Mouse (Mus musculus) left cerebral cortex, adult 2 months (tissue): ENCODE results near the gene Il10rb. TPM values are rescaled to one million over a fixed set of nuclear protein-coding genes. Genes with fewer than 3 reads are reported as not detected.

Experiments used
- DNase-seq, 2 experiments: peaks; one replicate each; pipeline ENCODE4 v3.0.0; 2021 to 2022; ENCODE audit warnings: low spot score in 2 of 2, mixed read lengths in 1 of 2; ENCODE audit errors: extremely low spot score in 1 of 2
- H3K27ac ChIP-seq: fragments of 200-600 bp; 2 replicates; pipeline ENCODE4 v1.8.1; 2022
- H3K4me3 ChIP-seq: fragments of 200-600 bp; 2 replicates; pipeline ENCODE4 v1.8.1; 2022
- CTCF ChIP-seq: fragments of 200-600 bp; IDR thresholded peaks from 2 replicates; pipeline ENCODE4 v1.8.1; 2022; ENCODE audit warnings: antibody characterized with exemption, mild to moderate bottlenecking, moderate library complexity
- intact Hi-C: fragments of 180-260 bp; cut with DNase I; formaldehyde crosslinking; loops from one replicate; pipeline ENCODE4 v1.15.1; 2025
- total RNA-seq, 2 experiments: library from RNA; stranded (reverse); gene quantifications; 2 replicates each; pipeline ENCODE4 v1.2.3; 2021

Il10rb gene
- total RNA-seq, 2 experiments from 2014 or later = 8.5 to 9.1 TPM

DNA sequence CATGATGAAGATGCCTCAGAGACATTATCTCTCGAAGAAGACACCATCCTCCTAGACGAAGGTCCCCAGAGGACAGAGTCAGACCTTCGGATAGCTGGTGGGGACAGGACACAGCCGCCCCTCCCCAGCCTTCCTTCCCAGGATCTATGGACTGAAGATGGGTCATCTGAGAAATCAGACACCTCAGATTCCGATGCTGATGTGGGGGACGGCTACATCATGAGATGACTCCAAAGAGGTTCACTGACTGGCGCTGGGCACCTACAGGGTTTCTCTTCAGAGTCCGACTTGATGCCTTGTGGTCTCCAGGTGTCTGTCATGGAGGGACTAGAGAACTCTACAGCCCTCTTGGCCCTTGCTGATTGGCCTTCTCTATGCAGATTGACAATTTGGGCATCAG is 1.8 kb upstream of the Il10rb start:
- no peak for TF ChIP-seq CTCF
- no peak overlapping the region for H3K4me3 ChIP-seq
- intact Hi-C loops = no loop called here
- no peak for DNase-seq
- H3K27ac ChIP-seq = no peak overlapping the region

- DNase-seq = no peak
- intact Hi-C loops = loop anchor here (5.0 kb wide), 1 partner anchor 82 kb away; the partner anchor contains the start of gene Ifnar1
- no peak overlapping the region for H3K4me3 ChIP-seq
- TF ChIP-seq CTCF = no peak
- no peak overlapping the region for H3K27ac ChIP-seq
These were observed 961 bp upstream of the Il10rb start for GRCm38 (mm10) chr16:91404828-91405577.

GRCm38 (mm10) chr16:91406585-91407220 is 739 bp downstream of the Il10rb start:
- Histone ChIP-seq H3K4me3 (peak overlapping the region; percentile 67), H3K27ac (peak overlapping the region; percentile 90)
- peak in 1 of 2 experiments; percentile 33 for DNase-seq
- TF ChIP-seq CTCF = no peak
- intact Hi-C loops = loop anchor here (5.0 kb wide), 1 partner anchor 81 kb away; the partner anchor contains the start of gene Ifnar1

GRCm38 (mm10) chr16:91413102-91413844 is 7.3 kb downstream of the Il10rb start:
- no peak for TF ChIP-seq CTCF
- Histone ChIP-seq H3K4me3 (no peak overlapping the region), H3K27ac (no peak overlapping the region)
- intact Hi-C loops = loop anchor here (2.0 kb wide), 1 partner anchor 52 kb away; no protein-coding TSS in a partner anchor
- DNase-seq = no peak

GRCm38 (mm10) chr16:91415391-91416189 is 9.6 kb downstream of the Il10rb start:
- H3K27ac ChIP-seq = no peak overlapping the region
- no peak overlapping the region for H3K4me3 ChIP-seq
- TF ChIP-seq CTCF = no peak
- DNase-seq = no peak
- intact Hi-C loops = no loop called here

- no peak for DNase-seq
- TF ChIP-seq CTCF = no peak
- H3K27ac ChIP-seq = no peak overlapping the region
- intact Hi-C loops = no loop called here
- H3K4me3 ChIP-seq = no peak overlapping the region
These were observed 10.4 kb downstream of the Il10rb start for GRCm38 (mm10) chr16:91416357-91416756.

- no peak for DNase-seq
- intact Hi-C loops = no loop called here
- H3K4me3 ChIP-seq = no peak overlapping the region
- H3K27ac ChIP-seq = no peak overlapping the region
- no peak for TF ChIP-seq CTCF
These were observed 11.0 kb downstream of the Il10rb start for GRCm38 (mm10) chr16:91416938-91417337.

DNA sequence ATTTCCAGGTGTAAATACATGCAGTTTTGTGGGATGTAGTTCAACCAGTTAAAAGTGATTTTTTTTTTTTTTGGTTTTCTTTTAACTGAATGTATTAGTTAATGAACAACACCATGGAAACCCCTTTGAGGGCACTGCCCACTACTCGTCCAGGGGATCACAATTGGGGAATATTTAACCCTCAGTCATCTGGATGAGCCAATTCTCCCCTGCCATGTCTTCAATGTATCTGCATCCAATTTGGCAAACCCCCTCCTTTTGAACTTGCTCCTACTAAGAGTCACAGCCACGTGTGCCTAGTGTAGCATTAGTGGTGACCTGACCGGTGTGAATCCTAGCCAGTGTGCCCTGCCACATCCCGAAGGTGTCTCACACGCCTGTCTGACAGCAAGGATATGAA is 12.6 kb downstream of the Il10rb start:
- intact Hi-C loops = no loop called here
- H3K4me3 ChIP-seq = no peak overlapping the region
- no peak for TF ChIP-seq CTCF
- DNase-seq = no peak
- H3K27ac ChIP-seq = no peak overlapping the region

DNA sequence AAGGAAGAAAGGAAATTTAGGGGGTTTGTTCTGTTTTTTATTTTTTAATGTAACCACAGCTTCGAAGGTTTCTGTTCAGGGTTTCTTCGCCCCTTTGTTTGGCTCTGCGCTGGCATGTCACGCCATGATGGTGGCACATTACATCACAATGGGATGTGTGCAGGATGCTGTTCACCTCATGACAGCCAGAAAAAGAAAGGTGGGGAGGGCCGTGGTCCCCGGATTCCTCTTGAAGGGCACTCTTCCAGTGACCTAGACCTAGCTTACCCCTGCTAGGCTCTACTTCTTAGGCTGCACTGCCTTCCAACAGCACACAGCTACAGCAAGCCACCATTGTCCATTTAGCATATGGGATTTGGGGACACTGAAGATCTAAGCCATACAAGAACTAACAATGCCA is 19.9 kb downstream of the Il10rb start:
- TF ChIP-seq CTCF = no peak
- DNase-seq = no peak
- intact Hi-C loops = no loop called here
- Histone ChIP-seq H3K4me3 (no peak overlapping the region), H3K27ac (no peak overlapping the region)

DNA sequence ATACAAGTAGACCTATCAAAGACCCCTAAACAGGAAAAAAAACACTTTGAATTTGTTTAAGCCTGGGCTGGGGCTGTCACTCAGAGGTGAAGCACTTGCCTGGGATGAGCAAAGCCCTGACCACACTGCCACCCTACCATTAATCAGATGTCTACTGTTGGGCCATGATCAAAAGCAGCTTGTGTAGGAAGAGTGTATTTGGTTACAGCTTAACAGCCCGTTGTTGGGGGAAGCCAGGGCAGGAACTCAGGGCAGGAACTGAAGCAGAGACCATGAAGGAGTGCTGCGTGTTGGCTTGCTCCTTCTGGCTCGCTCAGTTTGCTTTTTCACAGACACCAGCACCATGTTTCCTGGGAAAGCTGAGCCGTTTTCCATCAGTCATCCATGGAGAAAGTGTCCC is 20.6 kb downstream of the Il10rb start:
- TF ChIP-seq CTCF = no peak
- intact Hi-C loops = no loop called here
- no peak overlapping the region for H3K27ac ChIP-seq
- H3K4me3 ChIP-seq = no peak overlapping the region
- no peak for DNase-seq

DNA sequence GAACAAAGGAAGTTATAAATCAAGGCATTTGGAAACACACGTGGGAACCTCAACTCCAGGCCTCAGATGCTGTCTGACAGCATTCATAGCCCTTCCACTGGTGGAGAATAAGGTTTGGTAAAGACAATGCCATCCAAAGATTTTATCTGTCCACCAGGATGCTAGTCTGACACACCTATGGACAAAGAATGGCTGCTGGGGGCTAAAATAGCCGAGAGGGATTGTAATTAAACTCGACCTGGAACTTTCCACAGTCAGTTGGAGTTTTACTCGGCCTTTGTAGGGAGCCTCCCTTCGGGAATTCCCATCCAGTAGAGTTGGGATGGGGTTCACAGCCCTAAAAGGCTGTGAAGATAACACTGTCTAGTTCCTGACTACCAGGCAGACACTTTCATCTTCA is 21.5 kb downstream of the Il10rb start:
- no peak overlapping the region for H3K4me3 ChIP-seq
- intact Hi-C loops = no loop called here
- DNase-seq = no peak
- no peak overlapping the region for H3K27ac ChIP-seq
- no peak for TF ChIP-seq CTCF
